Mouse (Mus musculus) heart, adult 11 months (tissue): ENCODE results near the gene Mast3.

ENCODE experiments used
- DNase-seq: peaks from one replicate; pipeline ENCODE4 v3.0.0; 2022

Mast3 gene

GRCm38 (mm10) chr8:70801830-70802229, 3.0 kb downstream of the Mast3 start:
- DNase-seq: no peak

- DNase-seq: peak; percentile 94
Measured at GRCm38 (mm10) chr8:70801156-70801555, 3.7 kb downstream of the Mast3 start.

- no peak for DNase-seq
Measured at GRCm38 (mm10) chr8:70800648-70801047, 4.2 kb downstream of the Mast3 start.

GRCm38 (mm10) chr8:70798281-70798680, 6.6 kb downstream of the Mast3 start:
- peak; percentile 98 for DNase-seq

- DNase-seq: peak; percentile 99
Measured at GRCm38 (mm10) chr8:70797081-70798070, 7.5 kb downstream of the Mast3 start.

GRCm38 (mm10) chr8:70796403-70797080, 8.3 kb downstream of the Mast3 start:
- peak; percentile 99 for DNase-seq

- no peak for DNase-seq
Measured at GRCm38 (mm10) chr8:70795370-70795769, 9.5 kb downstream of the Mast3 start.

- no peak for DNase-seq
Measured at GRCm38 (mm10) chr8:70794215-70794614, 10.6 kb downstream of the Mast3 start.

GRCm38 (mm10) chr8:70792700-70793099, 12.2 kb downstream of the Mast3 start:
- DNase-seq: no peak

GRCm38 (mm10) chr8:70791975-70792691, 12.7 kb downstream of the Mast3 start:
- DNase-seq: peak; percentile 100

- DNase-seq: peak; percentile 98
Measured at GRCm38 (mm10) chr8:70791294-70791701, 13.6 kb downstream of the Mast3 start.

- no peak for DNase-seq
Measured at GRCm38 (mm10) chr8:70790846-70791245, 14.0 kb downstream of the Mast3 start.

GRCm38 (mm10) chr8:70789046-70789445, 15.8 kb downstream of the Mast3 start:
- no peak for DNase-seq

- DNase-seq: no peak
Measured at GRCm38 (mm10) chr8:70787941-70788667, 16.8 kb downstream of the Mast3 start.

GRCm38 (mm10) chr8:70787051-70787445, 17.8 kb downstream of the Mast3 start:
- no peak for DNase-seq

GRCm38 (mm10) chr8:70786291-70787050, 18.4 kb downstream of the Mast3 start:
- no peak for DNase-seq

GRCm38 (mm10) chr8:70780093-70780492, 24.8 kb downstream of the Mast3 start:
- no peak for DNase-seq

GRCm38 (mm10) chr8:70776496-70777444, 28.1 kb downstream of the Mast3 start, which contains the start of gene Pik3r2:
TSS of gene Pik3r2 (minus strand) at chr8:70776713.
- peak; percentile 99 for DNase-seq

- peak; percentile 96 for DNase-seq
Measured at GRCm38 (mm10) chr8:70775851-70776495, 28.9 kb downstream of the Mast3 start.

- DNase-seq: peak; percentile 98
Measured at GRCm38 (mm10) chr8:70775227-70775626, 29.6 kb downstream of the Mast3 start.
